Mouse (Mus musculus) liver, postnatal 0 days (tissue): ENCODE measurements around the gene Polr2l.

Experiments
- CTCF ChIP-seq: sonication (generic); IDR thresholded peaks from 2 replicates; pipeline ENCODE4 v1.5.1; 2016; ENCODE audit warnings: antibody characterized with exemption, low read depth
- EP300 ChIP-seq: IDR thresholded peaks from 2 replicates; pipeline ENCODE4 v1.6.1; 2016; ENCODE audit warnings: antibody characterized with exemption, low read depth, mild to moderate bottlenecking

DNA sequence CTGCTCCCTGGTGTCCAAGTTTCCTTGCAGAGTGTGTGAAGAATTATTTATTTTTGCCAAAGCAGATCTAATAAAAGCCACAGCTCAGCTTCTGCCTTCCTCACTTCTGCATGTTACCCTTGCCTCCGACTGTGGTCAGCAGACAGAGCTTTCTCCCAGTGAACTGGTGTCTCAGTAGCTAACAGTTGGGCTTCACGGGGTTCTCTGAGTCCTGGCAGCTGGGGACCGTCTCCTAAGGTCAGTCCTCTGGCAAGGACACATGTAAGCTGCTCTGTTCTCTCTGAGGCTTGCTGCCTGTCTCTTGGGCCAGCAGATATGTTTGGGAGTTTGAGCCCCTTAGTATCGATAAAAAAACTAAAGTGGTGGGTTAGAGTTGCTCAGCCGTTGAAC lies 14.9 kb downstream of the Polr2l start:
- TF ChIP-seq CTCF (no peak), EP300 (no peak)
